ENCODE assay signal across 19 mouse cellular contexts in genomic region chr3:57093201-57093940, GRCm38 (mm10).
"Had no signal": no experiment of that assay in that cellular context is flagged by ENCODE, and none has a peak within 500 bp of the region (broad histone marks: within the 10 kb centered on the region; RNA-seq: fewer than 3 reads in every experiment).

No protein-coding gene starts in this region.

- H3K4me3 ChIP-seq: layer of hippocampus, adult 2 months; limb, embryonic 12.5 days; limb, embryonic 15.5 days; midbrain, embryonic 12.5 days; midbrain, embryonic 15.5 days; neural tube, embryonic 13.5 days; stomach, embryonic 15.5 days had no signal

- DNase-seq: kidney, postnatal 25 days; layer of hippocampus, adult 9-11 months; liver, postnatal 0 days; lung, embryonic 14.5 days; retina, postnatal 1 day; right cerebral cortex, postnatal 25 days; spleen, adult 18-20 months; thymus, adult 18-20 months; thymus, postnatal 36 days had no signal

- H3K4me1 ChIP-seq: limb, embryonic 12.5 days; limb, embryonic 15.5 days; midbrain, embryonic 12.5 days; midbrain, embryonic 15.5 days; neural tube, embryonic 13.5 days; stomach, embryonic 15.5 days had no signal

- H3K27ac ChIP-seq: kidney, postnatal 0 days; layer of hippocampus, adult 2 months; limb, embryonic 12.5 days; limb, embryonic 15.5 days; liver, embryonic 14.5 days; macrophage; midbrain, embryonic 12.5 days; midbrain, embryonic 15.5 days; neural tube, embryonic 13.5 days; stomach, embryonic 15.5 days had no signal
